Mouse (Mus musculus) natural killer cell, adult 2 months (primary cell): ENCODE results near the gene D930048N14Rik.
"Not testable (repeated sequence)": the region's sequence is repeated elsewhere in the genome, so short reads cannot be mapped to it uniquely, and the experiment has no call there.

Source experiments
- DNase-seq, 2 experiments: peaks; one replicate each; pipeline ENCODE4 v3.0.0; 2022; ENCODE audit warnings: low spot score in 2 of 2

The D930048N14Rik gene

GRCm38 (mm10) chr11:51652889-51653418, 2.2 kb downstream of the D930048N14Rik start:
- DNase-seq, result no peak

GRCm38 (mm10) chr11:51653736-51654135, 3.0 kb downstream of the D930048N14Rik start:
- DNase-seq, result no peak

- no peak for DNase-seq
Observed at GRCm38 (mm10) chr11:51654891-51655290, 4.1 kb downstream of the D930048N14Rik start.

GRCm38 (mm10) chr11:51656798-51657521, 6.2 kb downstream of the D930048N14Rik start:
- DNase-seq, result no peak

- DNase-seq, result no peak
Observed at GRCm38 (mm10) chr11:51658291-51658690, 7.5 kb downstream of the D930048N14Rik start.

- no peak for DNase-seq
Observed at GRCm38 (mm10) chr11:51658705-51659104, 8.0 kb downstream of the D930048N14Rik start.

- no peak for DNase-seq
Observed at GRCm38 (mm10) chr11:51661867-51662365, 11.2 kb downstream of the D930048N14Rik start.

- DNase-seq, result no peak
Observed at GRCm38 (mm10) chr11:51662632-51663031, 11.9 kb downstream of the D930048N14Rik start.

- DNase-seq, result not testable (repeated sequence)
Observed at GRCm38 (mm10) chr11:51664747-51665146, 14.0 kb downstream of the D930048N14Rik start.

GRCm38 (mm10) chr11:51670846-51671245, 20.1 kb downstream of the D930048N14Rik start:
- DNase-seq, result no peak

GRCm38 (mm10) chr11:51671376-51671775, 20.6 kb downstream of the D930048N14Rik start:
- DNase-seq, result no peak

- no peak for DNase-seq
Observed at GRCm38 (mm10) chr11:51673291-51673690, 22.5 kb downstream of the D930048N14Rik start.

- no peak for DNase-seq
Observed at GRCm38 (mm10) chr11:51675386-51675785, 24.6 kb downstream of the D930048N14Rik start.

- DNase-seq, result peak in 1 of 2 experiments; percentile 11
Observed at GRCm38 (mm10) chr11:51677737-51678418, 27.1 kb downstream of the D930048N14Rik start.

- no peak for DNase-seq
Observed at GRCm38 (mm10) chr11:51679466-51679865, 28.7 kb downstream of the D930048N14Rik start.

- peak; percentile 80 to 88 for DNase-seq
Observed at GRCm38 (mm10) chr11:51681324-51681975, 30.7 kb downstream of the D930048N14Rik start.

- DNase-seq, result no peak
Observed at GRCm38 (mm10) chr11:51681976-51682374, 31.2 kb downstream of the D930048N14Rik start.

- DNase-seq, result peak; percentile 100
Observed at GRCm38 (mm10) chr11:51688330-51689328, 37.9 kb downstream of the D930048N14Rik start, which contains the start of gene 0610009B22Rik. Gene 0610009B22Rik (minus strand): TSS chr11:51688874.

GRCm38 (mm10) chr11:51689343-51689742, 38.6 kb downstream of the D930048N14Rik start:
- DNase-seq, result no peak

- DNase-seq, result not testable (repeated sequence)
Observed at GRCm38 (mm10) chr11:51690597-51690996, 39.8 kb downstream of the D930048N14Rik start.

GRCm38 (mm10) chr11:51694984-51695383, 44.2 kb downstream of the D930048N14Rik start:
- no peak for DNase-seq
